Mouse (Mus musculus) myocyte (in vitro differentiated cells): ENCODE data around the gene C2cd4c. TPM values are rescaled to one million over a fixed set of nuclear protein-coding genes. Genes with fewer than 3 reads are reported as not detected.

Experiments
- H3K27me3 ChIP-seq: one replicate; pipeline ENCODE4 v1.6.1; 2011; ENCODE audit not compliant: control insufficient read depth, insufficient read depth, insufficient read length
- H3K36me3 ChIP-seq: one replicate; pipeline ENCODE4 v1.6.1; 2011; ENCODE audit not compliant: control insufficient read depth, insufficient read depth
- H3K4me2 ChIP-seq: one replicate; pipeline ENCODE4 v1.6.1; 2011; ENCODE audit warnings: low read depth, control low read depth
- H3K4me3 ChIP-seq: one replicate; pipeline ENCODE4 v1.5.1; 2011; ENCODE audit warnings: mild to moderate bottlenecking, control low read depth, moderate library complexity
- H3K79me2 ChIP-seq: one replicate; pipeline ENCODE4 v1.6.1; 2011; ENCODE audit not compliant: control insufficient read depth, insufficient read depth
- H3ac ChIP-seq: one replicate; pipeline ENCODE4 v1.6.1; 2011; ENCODE audit not compliant: control insufficient read depth, insufficient read length
- CEBPB ChIP-seq: IDR thresholded peaks from 2 replicates; pipeline ENCODE4 v1.6.1; 2011; ENCODE audit warnings: mild to moderate bottlenecking, moderate library complexity; ENCODE audit not compliant: poor library complexity, insufficient read depth, severe bottlenecking
- E2F4 ChIP-seq: IDR thresholded peaks from one replicate; pipeline ENCODE4 v1.6.1; 2011; ENCODE audit warnings: mild to moderate bottlenecking, control low read depth, moderate library complexity; ENCODE audit not compliant: insufficient read depth
- MAX ChIP-seq: IDR thresholded peaks from one replicate; pipeline ENCODE4 v1.6.1; 2011; ENCODE audit warnings: low read depth, mild to moderate bottlenecking, control low read depth
- MYOD1 ChIP-seq, 3 experiments: IDR thresholded peaks; one replicate each; pipeline ENCODE4 v1.6.1; 2011; ENCODE audit warnings: control low read depth in 2 of 3, low read depth in 2 of 3, mild to moderate bottlenecking in 2 of 3, moderate library complexity in 1 of 3; ENCODE audit not compliant: insufficient read length in 2 of 3, control insufficient read depth in 1 of 3
- MYOG ChIP-seq, 3 experiments: IDR thresholded peaks; one replicate each; pipeline ENCODE4 v1.6.1; 2011; ENCODE audit warnings: control low read depth in 2 of 3, low read depth in 2 of 3, mild to moderate bottlenecking in 2 of 3; ENCODE audit not compliant: insufficient read length in 2 of 3, control insufficient read depth in 1 of 3, insufficient read depth in 1 of 3
- POLR2A ChIP-seq: IDR thresholded peaks from one replicate; pipeline ENCODE4 v1.6.1; 2011; ENCODE audit warnings: low read depth, mild to moderate bottlenecking, control low read depth, moderate library complexity; ENCODE audit not compliant: insufficient read length
- POLR2AphosphoS2 ChIP-seq: IDR thresholded peaks from one replicate; pipeline ENCODE4 v1.6.1; 2011; ENCODE audit warnings: low read depth, control low read depth; ENCODE audit not compliant: insufficient read length
- REST ChIP-seq: IDR thresholded peaks from one replicate; pipeline ENCODE4 v1.6.1; 2011; ENCODE audit warnings: mild to moderate bottlenecking, control low read depth, moderate library complexity; ENCODE audit not compliant: insufficient read depth, insufficient read length
- SRF ChIP-seq: IDR thresholded peaks from one replicate; pipeline ENCODE4 v1.6.1; 2011; ENCODE audit warnings: low read depth; ENCODE audit not compliant: control insufficient read depth, insufficient read length
- TCF12 ChIP-seq: IDR thresholded peaks from one replicate; pipeline ENCODE4 v1.6.1; 2011; ENCODE audit warnings: mild to moderate bottlenecking, control low read depth; ENCODE audit not compliant: poor library complexity, insufficient read depth, severe bottlenecking
- TCF3 ChIP-seq: IDR thresholded peaks from one replicate; pipeline ENCODE4 v1.6.1; 2011; ENCODE audit warnings: low read depth, control low read depth; ENCODE audit not compliant: insufficient read length
- USF1 ChIP-seq: IDR thresholded peaks from one replicate; pipeline ENCODE4 v1.6.1; 2011; ENCODE audit warnings: low read depth, mild to moderate bottlenecking, control low read depth, moderate library complexity
- polyA plus RNA-seq: library from polyadenylated mRNA; unstranded; fragments of >200 nt; fragmentation: generic; extraction: Trizol; gene quantifications from one replicate; pipeline ENCODE4 v1.2.1, GENCODE M21; 2012; ENCODE audit warnings: missing spikeins

The C2cd4c gene
- 0.01 TPM for polyA plus RNA-seq

- Histone ChIP-seq H3K4me2 (peak within 1 kb of the TSS; percentile 50), H3K4me3 (no peak within 1 kb of the TSS), H3K27me3 (peaks cover 39% of the 10 kb centered on the region), H3K79me2 (no peaks in the 10 kb centered on the region), H3ac (no peak within 1 kb of the TSS), H3K36me3 (no peaks in the 10 kb centered on the region)
- TF ChIP-seq MYOG (IDR thresholded peaks at IDR 0.05; ENCODE audit: control insufficient read depth in 1 of 3, insufficient read depth in 1 of 3, insufficient read length in 2 of 3, low read depth in 2 of 3) (peak in 1 of 3 experiments; percentile 37), MAX (no peak), POLR2AphosphoS2 (no peak), TCF3 (no peak), USF1 (no peak), TCF12 (no peak), CEBPB (no peak), E2F4 (no peak), MYOD1 (IDR thresholded peaks at IDR 0.05; ENCODE audit: control insufficient read depth in 1 of 3, insufficient read length in 2 of 3, low read depth in 2 of 3) (peak in 1 of 3 experiments; percentile 33), REST (no peak), POLR2A (no peak), SRF (no peak)
Measured at GRCm38 (mm10) chr10:79613578-79614304, at the start of gene C2cd4c. TSS of gene C2cd4c (minus strand) at chr10:79614025.

GRCm38 (mm10) chr10:79661861-79662260 is 48.0 kb upstream of the C2cd4c start:
- TF ChIP-seq MYOG (IDR thresholded peaks at IDR 0.05; ENCODE audit: control insufficient read depth in 1 of 3, insufficient read depth in 1 of 3, insufficient read length in 2 of 3, low read depth in 2 of 3) (no peak), TCF3 (no peak)
- Histone ChIP-seq H3ac (no peak overlapping the region), H3K79me2 (no peaks in the 10 kb centered on the region), H3K4me3 (no peak overlapping the region), H3K27me3 (peaks cover 6% of the 10 kb centered on the region), H3K36me3 (no peaks in the 10 kb centered on the region), H3K4me2 (no peak overlapping the region)

GRCm38 (mm10) chr10:79660298-79660697 is 46.5 kb upstream of the C2cd4c start:
- Histone ChIP-seq H3ac (no peak overlapping the region), H3K36me3 (no peaks in the 10 kb centered on the region), H3K27me3 (peaks cover 3% of the 10 kb centered on the region), H3K4me2 (no peak overlapping the region), H3K4me3 (no peak overlapping the region), H3K79me2 (no peaks in the 10 kb centered on the region)
- no peak for TF ChIP-seq CEBPB

GRCm38 (mm10) chr10:79658829-79659228 is 45.0 kb upstream of the C2cd4c start:
- no peak overlapping the region for H3ac ChIP-seq
- no peaks in the 10 kb centered on the region for H3K79me2 ChIP-seq
- TF ChIP-seq USF1 (no peak), MAX (no peak), SRF (no peak), TCF12 (no peak), REST (no peak), MYOD1 (IDR thresholded peaks at IDR 0.05; ENCODE audit: control insufficient read depth in 1 of 3, insufficient read length in 2 of 3, low read depth in 2 of 3) (no peak), E2F4 (no peak), MYOG (IDR thresholded peaks at IDR 0.05; ENCODE audit: control insufficient read depth in 1 of 3, insufficient read depth in 1 of 3, insufficient read length in 2 of 3, low read depth in 2 of 3) (no peak), CEBPB (no peak), POLR2A (no peak), TCF3 (no peak), POLR2AphosphoS2 (no peak)
- H3K36me3 ChIP-seq, result no peaks in the 10 kb centered on the region
- no peak overlapping the region for H3K4me2 ChIP-seq
- peaks cover 13% of the 10 kb centered on the region for H3K27me3 ChIP-seq
- H3K4me3 ChIP-seq, result no peak overlapping the region

GRCm38 (mm10) chr10:79654946-79655395 is 41.1 kb upstream of the C2cd4c start:
- H3K36me3 ChIP-seq, result no peaks in the 10 kb centered on the region
- H3K27me3 ChIP-seq, result peaks cover 25% of the 10 kb centered on the region
- H3K4me2 ChIP-seq, result no peak overlapping the region
- TF ChIP-seq USF1 (no peak), MYOD1 (IDR thresholded peaks at IDR 0.05; ENCODE audit: control insufficient read depth in 1 of 3, insufficient read length in 2 of 3, low read depth in 2 of 3) (no peak), MAX (no peak), TCF12 (no peak), TCF3 (no peak), REST (no peak), MYOG (IDR thresholded peaks at IDR 0.05; ENCODE audit: control insufficient read depth in 1 of 3, insufficient read depth in 1 of 3, insufficient read length in 2 of 3, low read depth in 2 of 3) (no peak), POLR2AphosphoS2 (no peak), CEBPB (no peak)
- H3ac ChIP-seq, result no peak overlapping the region
- no peak overlapping the region for H3K4me3 ChIP-seq
- no peaks in the 10 kb centered on the region for H3K79me2 ChIP-seq
